Mouse (Mus musculus): Measurements from ENCODE around the gene Lrp1. TPM values are rescaled to one million over a fixed set of nuclear protein-coding genes. Genes with fewer than 3 reads are reported as not detected.
A peak's percentile ranks its signal among the peaks of the same experiment; 100 is the strongest.
"Not testable (repeated sequence)": the region's sequence is repeated elsewhere in the genome, so short reads cannot be mapped to it uniquely, and the experiment has no call there.

The Lrp1 gene
- polyA plus RNA-seq (2017; shearing (Covaris generic)): 1 to 10 TPM in 1 of 3 experiments, under 1 TPM in 1, not detected in 1; 0.04 to 1.4 TPM

DNA sequence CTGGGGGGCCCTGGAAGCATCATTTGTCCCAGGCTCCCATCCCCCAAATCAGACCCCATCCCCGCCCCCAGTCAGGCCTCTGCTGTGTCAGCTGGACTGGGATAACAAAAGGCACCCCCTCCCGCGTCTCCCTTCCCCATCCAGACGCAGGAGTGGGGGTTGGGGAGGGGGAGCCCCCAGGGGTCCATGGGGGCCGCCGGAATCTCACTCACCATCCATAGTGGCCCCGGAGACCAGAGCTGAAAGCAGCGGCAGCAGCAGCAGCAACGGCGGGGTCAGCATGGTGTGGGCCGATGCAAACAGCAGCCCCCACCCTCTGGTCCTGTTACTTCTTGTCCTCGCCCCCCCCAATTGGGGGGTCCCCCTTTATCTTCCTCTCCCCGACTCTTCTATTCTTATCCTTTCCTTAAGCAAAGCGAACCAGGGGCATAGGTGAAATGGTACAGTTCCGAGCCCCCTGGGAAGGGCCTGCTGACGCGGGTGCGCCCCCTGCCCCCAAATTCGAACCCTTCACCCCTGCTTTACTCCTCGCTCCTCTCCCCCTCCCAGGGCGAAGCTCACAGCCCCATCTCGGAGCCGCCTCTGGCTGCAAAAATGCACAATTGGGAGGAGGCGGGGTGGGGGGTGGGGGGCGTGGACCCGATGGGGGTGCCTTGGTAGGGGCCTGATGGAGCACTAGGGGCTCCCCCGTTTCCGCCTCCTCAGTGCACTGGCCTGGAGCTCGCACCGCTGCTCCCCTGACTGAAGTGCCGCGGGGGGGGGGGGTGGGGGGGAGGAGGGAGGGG, at the start of gene Lrp1:
Gene Lrp1 (minus strand): TSS at position 743 of the 785 bp plus-strand sequence.
- no peak for ATAC-seq

DNA sequence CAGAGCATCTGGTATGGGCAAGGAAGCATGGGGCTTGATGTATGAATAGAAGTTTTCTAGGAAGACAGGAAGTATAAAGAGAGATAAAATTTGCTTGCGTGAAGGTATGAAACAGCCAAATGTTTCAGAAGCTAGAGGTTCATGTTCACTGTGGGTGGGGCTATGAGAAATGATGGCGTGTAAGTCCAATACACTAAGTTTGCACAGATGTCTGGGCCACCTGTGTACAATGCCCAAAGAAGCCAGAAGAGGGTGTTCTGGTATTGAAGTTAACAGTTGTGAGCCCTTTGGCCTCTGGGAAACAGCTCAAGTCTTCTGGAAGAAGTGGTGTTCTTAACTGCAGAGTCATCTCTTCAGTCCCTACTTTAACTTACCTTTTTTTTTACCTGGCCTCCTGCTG, 49.2 kb upstream of the Lrp1 start:
- ATAC-seq: no peak

DNA sequence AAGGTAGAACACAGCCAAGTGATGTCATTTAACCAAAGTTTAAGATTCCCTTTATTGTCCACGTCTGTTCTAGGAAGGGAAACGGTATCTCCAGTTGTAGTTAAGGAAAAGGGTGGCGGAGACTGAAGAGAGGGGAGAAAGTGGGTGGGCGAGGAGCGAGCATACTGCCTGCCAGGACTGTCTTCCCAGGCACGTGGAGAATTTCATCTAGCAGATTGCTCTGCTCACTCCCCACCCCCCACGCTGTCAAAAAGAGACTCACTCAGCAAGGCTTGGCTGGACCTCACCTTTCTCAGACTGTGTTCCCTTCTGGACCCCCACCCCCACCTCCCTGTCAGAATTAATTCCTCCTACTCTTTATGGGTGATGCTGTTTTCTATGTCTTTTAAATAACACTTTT, 48.2 kb upstream of the Lrp1 start:
- ATAC-seq: no peak

DNA sequence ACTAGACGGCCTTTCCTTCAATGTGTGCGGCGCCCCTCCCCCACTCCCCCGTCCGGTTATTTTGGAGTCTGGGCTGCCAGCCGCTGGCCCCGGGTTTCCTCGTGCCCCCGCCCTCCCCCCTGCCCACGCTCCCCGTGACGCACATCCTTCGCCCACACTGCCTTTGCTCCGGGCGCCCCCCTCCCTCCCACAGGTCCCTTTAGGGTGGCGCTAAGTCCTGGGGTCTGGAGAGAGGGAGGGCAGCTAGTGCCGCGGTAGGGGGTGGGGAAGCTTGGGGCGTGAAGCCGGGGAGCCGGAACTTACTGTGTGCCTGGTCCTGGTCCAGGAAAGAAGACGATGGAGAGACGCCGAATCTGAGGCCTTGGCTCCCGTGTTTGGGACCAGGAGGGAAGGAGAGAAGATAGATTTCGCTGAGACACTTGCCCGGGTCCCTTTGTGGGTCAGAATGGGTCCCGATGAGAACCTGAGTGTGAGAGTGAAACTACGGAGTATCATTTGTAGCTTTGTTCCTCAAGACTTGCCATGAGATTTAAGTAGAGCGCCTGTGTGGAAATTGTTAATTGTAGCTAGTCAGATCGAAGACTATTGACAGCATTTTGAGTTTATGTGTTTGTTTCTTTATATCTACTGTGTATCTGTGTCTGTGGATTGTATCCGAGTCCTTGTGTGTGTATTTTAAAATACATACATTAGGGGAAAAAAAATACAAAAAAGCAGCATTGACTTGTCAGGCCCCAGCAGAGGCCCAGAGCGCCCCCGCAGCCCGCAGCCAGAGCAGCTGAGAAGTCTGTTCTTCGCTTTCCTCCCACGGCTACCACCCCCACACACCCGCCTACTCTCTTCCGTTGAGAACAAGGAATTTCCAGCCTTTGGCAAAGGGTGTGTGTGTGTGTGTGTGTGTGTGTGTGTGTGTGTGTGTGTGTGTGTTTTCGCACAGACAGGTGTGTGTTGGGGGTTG, 47.4 kb upstream of the Lrp1 start, which contains the start of gene Nab2:
Gene Nab2 (minus strand): TSS at position 476 of the 958 bp plus-strand sequence.
- ATAC-seq: peak; percentile 55

DNA sequence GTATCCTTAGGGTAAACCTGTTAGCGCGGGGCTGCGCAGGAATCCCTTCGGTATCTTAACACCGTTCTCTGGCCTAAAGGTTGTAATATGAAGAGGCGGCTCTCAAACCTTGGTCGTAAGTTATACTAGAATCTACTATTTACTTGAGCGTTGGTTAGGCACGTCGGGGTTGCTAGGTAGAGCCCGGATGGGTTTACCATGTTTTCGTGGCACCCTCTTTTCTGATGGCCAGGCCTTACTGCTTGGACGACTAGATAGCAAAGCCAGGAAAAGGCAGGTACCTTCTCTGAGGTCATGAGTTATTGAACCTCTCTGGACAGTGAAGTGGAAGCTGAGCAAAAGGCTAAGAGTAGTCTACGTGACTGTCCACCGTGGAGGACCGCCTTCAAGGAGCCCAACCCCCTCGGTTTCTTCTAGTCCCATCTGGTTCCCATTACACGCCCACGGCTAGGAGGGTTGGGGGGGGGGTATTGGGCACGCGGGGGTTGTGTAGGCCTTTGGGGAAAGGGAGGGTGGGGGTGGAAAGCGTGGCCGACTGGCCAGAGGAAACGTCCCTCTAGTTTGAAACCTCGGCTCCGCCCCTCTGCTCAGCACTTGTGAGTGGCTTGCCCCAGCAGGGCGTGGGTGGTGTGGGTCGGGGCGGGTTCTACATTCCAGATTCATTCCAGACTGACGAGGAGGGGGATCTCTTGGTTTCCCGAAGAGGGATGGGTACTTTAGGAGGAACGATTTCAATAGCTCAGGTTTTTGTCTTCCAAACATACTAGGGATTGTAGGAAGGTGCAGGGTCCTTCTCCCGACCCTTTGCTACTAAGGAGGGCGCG, 46.5 kb upstream of the Lrp1 start:
- peak; percentile 38 for ATAC-seq

DNA sequence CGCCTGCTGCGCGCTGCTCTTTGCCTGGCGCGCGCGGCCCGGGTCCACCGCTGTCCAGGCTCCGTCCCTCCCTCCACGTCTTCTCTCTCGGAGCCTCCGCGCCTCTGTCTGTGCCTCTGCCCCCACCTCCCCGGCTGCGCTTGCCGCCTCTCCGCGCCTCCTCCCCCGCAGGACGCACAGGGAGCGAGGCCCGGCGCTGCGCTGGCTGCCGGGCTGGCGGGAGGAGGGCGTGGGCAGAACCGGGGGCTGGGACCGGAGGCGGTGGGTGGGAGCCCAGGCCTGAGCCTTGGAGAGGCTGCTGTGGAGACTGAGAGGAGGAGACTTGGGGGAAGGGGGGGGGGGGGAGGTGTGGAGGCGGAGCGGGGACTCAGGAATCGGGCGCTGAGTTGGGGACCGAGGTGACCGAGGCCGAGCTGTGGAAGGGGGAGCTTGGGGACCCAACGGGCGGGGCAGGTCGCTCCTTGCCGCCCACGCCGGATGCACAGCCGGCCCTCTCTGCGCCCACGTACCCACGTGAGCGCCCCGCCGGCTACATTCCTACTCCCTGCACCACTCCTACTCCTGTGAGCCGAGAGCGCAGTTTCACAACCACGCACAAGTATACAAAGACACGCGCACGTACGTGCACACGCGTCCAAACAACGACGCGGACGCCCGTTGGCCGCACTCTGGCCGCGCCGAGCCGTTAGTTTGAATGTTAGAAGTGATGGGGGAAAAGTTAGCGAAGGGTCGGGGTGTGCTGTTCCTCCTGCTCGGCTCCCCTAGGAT, 45.7 kb upstream of the Lrp1 start, which contains the start of gene Nemp1:
Gene Nemp1 (plus strand): TSS at position 401 of the 768 bp plus-strand sequence.
- peak; percentile 20 for ATAC-seq

DNA sequence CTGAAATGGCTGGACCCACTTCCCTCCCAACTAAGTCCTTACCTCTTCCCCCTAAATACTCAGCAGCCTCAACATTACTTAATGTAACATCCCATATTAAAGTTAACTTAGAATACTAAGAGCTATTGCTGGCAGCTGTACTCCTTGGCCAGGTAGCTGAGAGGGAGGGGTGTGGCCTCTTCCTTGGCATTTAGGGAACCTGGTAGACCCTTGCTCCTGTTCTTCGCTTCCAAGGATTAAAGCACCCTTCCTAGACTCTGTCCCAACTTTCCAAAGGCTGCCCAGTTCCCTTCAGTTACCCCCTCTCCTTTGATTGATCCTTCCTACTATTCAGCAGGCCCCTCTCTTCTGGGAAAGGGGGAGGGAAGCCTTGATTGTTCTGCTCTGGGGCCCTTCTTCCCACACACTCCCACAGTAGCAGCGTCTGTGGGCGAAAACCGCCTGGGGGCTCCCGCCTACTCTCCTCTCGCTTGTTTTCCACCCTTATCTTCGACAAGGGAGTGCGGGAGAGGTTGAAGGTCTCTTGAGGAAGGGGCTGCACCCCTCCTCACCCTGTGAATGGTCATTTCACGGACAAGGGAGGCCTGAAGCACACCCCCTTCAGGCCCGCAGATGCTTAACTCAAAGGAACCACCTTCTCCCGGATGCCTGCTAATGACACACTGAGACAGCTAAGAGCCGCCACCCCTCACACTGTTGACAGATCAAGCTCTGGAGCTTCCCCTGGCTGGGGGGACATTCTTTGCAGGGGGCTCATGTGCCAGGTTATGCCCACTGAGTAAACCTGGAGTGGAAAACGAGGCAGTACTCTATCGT, 44.6 kb upstream of the Lrp1 start:
- no peak for ATAC-seq

DNA sequence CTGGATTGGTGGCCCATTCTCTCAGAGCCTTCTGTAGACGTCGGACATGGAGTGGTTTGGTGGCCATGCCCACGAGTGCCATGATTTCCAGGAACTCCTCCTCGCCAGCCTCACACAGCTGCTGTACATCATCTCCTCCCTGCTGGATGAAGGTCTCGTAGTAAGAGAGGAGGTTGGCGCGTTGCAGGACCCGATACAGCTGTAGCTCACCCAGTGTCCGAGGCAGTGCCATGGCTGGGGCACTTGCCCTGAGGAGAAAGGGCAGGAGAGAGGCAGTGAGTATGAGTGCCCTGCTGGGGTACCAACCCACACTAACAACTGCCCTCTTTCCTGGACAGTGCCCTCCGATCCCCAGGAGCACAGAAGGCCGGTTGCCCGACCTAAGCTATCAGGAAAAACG, 43.9 kb upstream of the Lrp1 start:
- no peak for ATAC-seq

DNA sequence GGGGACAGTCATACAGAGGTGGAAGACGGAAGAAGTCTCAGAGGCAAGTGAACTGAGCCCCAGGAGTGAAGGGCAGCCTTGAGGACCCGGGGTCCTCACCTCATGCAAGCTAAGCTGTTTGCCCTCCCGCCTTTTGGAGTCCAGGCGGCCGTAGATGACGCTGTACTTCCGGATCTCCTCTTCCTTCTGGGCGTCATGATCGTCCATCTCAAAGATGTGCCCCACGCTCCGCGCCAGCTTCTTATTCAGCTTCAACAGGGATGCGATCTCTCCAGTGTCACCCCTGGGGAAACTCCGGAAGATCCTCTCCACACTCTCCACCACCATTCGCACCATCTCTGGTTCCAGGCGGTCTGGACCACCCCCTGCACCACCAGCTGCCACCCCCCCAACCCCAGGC, 43.2 kb upstream of the Lrp1 start:
- no peak for ATAC-seq

DNA sequence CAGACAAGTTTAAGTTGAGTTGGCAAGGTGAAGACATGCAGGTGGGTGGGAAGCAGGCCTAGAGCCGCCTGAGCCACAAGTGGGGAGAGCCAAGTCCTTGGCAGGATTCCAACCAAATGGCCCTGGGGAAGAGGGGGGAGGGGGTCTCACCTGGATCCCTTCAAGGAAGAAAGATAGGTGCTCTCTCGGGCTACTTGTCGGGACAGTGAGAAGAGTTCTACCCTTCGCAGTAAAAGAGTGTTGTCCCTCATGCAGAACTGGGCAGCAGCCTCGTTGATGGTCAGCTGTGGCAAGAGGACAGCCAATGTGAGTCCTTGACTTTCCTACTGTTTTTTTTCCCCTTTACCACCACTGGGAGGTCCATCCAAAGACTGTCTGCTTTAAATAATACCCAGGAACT, 42.6 kb upstream of the Lrp1 start:
- no peak for ATAC-seq

DNA sequence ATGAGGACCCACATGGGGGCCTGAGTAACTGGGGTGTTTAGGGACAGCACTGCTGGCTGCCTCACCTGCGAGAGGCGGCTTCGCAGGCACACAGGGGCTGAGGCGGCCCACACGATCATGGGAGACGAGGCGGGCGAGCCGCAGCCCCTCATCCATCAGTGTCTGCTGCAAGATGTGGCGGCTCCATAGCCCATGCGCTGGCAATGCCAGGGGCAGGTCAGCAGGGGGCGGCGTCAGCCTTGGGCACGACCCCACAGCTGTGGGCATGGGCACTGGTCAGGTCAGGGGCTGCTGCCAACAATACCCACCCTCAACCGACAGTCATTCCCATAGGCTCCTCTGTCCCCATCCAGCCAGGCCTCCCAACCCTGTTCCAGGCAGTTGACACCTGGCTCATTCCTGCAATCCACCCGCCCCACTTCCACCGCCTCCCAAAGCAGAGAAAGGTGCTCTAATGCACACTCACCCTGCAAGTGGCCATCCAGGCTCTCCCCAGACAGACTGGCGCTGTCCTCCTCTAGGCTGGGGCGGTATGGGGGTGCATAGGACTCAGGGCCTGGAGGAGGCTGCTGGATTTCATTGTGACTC, 41.8 kb upstream of the Lrp1 start:
- ATAC-seq: no peak

DNA sequence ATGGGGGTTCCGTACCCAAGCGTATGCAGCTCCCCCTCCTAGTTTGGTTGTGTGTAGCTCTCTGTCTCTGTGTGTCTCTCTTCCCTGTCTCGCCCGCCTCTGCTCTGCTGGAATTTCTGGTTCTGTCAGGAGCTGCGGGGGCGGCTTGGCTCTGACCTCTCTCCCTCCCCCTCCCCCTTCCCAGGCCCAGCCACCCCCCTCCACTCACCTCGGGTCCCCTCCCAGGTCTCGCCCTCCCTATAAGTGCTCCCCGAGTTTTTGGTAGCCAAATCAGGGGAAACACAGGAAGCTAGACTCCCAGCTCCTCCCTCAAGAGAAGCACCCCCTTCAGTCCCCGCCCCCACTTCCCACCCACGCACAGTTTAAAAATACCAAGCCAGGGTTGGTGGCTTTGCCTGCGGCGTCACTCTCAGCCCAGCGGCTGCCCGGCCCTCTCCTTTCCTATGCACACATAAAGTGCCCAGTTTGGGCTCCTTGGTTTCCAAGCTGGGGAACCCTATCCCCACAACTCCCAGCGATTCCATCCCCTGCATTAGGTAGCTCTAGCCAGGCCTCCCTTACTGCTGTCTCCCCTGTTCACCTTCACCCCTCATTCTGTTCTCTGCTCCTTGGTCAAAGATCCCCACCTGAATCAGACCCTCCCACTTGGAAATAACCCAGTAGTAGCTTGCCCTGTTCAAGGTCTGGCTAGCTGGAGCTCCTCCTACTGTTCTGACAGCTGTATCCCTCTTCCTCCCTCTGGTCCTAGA, 41.1 kb upstream of the Lrp1 start:
- ATAC-seq: peak; percentile 60

DNA sequence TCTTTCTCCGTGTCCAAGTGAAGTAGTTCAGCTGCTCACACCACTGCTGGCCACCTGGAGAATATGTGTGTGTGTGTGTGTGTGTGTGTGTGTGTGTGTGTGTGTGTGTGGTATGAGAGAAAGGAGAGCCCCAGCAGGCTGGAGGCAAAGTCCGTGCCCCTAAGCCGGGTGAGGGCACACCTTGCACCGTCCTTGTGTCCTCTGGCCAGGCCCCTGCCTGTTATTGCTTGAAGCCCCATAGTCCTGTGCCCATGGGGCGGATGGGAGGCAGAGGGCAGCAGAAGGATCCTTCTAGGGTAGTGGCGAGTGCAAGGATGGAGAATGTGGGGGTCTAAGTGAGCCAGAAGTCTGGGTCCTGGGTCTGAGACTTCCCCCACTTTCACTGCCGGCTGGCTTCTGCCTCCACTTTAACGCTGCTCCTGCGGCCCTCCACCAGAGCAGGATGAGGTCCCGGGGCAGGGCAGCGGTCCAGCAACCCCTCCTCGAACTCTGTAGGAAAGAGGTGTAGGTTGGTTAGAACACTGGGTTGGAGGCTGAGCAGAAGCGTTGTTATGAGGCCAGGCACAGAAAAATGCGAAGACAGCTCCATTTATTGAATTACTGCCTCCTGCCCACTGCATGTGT, 40.5 kb upstream of the Lrp1 start:
- ATAC-seq: no peak

DNA sequence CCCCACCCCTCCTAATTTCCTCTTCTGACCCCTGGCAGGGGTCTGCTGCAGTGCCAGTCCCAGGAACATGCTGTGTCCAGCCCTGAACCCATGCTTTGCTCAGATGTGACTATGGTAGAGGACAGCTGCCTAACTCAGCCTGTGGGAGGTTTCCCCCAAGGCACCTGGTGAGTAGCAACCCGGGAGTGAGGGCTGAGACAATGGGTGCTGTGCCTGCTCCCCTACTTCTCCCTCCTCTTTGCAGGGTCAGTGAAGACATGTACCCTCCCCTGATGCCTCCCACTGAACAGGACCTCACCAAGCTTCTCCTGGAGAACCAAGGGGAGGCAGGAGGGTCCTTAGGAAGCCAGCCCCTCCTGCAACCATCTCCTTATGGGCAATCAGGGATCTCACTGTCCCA, 38.6 kb upstream of the Lrp1 start:
- ATAC-seq: no peak

DNA sequence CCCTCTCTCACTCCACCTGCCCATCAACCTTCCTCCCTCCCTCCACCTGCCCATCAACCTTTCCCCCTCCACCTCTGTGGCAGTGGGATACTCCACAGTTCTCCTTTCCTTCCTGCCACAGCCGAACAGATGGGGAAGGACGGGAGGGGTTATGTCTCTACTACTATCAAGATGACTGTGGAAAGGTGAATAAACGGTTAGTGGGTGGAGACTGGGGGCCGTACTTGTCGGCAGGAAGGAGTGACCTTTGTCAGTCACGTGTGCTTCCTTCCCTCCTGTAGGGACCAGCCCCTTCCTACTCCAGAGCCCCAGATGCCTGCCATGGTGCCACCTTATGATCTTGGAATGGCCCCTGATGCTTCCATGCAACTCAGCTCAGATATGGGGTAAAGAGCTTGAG, 37.1 kb upstream of the Lrp1 start:
- peak; percentile 31 for ATAC-seq

DNA sequence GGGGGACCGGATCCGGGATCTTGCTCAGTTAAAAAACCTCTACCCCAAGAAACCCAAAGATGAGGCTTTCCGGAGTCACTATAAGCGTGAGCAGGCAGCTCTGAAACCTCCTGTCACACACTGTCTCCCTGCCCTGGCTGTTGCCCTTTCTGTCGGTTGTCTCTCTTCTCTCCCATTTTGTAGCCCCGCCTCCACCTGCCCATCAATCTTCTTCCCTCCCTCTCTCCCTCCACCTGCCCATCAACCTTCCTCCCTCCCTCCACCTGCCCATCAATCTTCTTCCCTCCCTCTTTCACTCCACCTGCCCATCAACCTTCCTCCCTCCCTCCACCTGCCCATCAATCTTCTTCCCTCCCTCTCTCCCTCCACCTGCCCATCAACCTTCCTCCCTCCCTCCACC, 36.7 kb upstream of the Lrp1 start:
- not testable (repeated sequence) for ATAC-seq

DNA sequence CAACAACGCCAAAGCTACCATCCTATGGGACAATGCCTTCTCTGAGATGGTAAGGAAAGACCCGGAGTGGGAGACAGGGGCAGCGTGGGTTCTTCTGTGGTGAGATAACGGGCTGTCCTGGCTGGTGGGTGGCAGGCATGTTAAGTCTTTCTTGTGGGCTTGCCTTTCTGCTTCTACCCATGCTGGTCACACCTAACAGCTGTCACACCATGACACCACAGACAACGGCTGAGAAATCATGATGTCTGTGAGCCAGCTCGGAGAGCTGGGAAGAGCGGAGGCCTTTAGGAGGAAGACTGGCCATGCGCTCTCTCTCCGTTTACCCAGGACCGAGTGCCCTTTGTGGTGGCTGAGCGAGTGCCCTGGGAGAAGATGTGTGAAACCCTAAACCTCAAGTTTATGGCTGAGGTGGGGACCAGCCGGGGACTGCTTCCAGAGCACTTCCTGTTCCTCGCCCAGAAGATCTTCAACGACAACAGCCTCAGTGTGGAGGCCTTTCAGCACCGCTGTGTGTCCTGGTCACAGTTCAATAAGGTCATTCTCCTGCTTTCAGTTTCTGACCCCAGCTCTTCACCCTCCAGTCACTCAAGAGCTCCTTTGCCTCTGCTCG, 34.1 kb upstream of the Lrp1 start:
- ATAC-seq: no peak

DNA sequence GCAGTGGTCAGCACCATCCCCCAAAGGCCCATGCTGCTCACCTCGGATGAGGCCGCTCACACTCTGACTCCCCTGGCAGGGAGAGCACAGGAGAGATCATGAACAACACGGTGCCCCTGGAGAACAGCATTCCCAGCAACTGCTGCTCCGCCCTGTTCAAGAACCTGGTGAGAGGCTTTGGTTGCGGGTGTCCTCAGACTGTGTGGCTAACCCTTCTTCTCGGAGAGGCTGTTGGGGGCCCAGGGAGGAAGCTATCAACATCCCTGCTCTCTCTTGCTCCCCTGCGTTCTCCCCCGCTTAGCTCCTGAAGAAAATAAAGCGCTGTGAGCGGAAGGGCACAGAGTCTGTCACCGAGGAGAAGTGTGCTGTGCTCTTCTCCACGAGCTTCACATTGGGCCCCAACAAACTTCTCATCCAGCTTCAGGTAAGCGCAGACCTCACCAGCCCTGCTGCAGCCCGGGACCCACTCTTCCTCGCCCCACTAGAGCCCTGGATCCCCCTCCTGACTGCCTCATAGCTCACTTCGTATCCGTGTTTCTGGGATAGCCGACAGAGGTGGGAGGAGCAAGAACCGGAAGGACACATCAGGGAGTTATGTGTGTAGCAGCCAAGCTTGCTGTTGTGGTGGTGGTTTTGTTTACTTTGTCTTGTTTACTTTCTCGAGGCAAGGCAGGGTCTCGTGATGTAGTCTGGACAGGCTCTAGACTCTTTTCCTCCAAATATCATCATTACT, 32.1 kb upstream of the Lrp1 start:
- no peak for ATAC-seq
